Mouse (Mus musculus): ENCODE data around the gene Tmem214.

DNA sequence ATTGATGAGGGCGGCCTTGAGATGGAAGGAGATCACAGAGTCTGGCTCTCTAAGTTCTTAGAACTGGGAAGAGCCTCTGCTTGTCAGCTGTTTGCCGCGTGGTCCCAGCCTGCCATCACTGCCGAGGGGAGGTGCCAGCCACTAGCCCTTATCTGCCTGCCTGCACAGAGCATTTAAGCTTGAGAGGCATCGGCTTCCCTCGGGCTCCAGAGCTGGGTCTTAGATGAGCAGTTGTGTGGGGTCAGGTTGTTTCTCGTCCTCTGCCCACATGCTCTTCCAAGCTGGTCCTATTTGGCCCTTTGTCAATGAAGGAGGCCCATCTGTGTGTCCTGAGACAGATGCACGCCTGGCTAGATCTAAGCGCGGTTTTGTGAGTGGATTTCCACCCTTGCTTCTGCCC is 42.6 kb upstream of the Tmem214 start:
- TF ChIP-seq POLR2A (IDR thresholded peaks at IDR 0.05; ENCODE audit: borderline replicate concordance, insufficient read depth, low read length) (no peak), CTCF (IDR thresholded peaks at IDR 0.05; ENCODE audit: borderline replicate concordance, insufficient read depth, low read depth, low read length) (no peak)

Measured in cerebellum, adult 2 months (tissue).